Mouse (Mus musculus): ENCODE data around the gene Itpr2. TPM values are rescaled to one million over a fixed set of nuclear protein-coding genes. Genes with fewer than 3 reads are reported as not detected.

Itpr2 gene
- polyA plus RNA-seq, 1 experiment from 2014 or later, result 6.0 TPM

- Histone ChIP-seq H3K9me3 (ENCODE audit: control insufficient read depth, low read length) (no peaks in the 10 kb centered on the region), H3K4me2 (ENCODE audit: low read length) (no peak overlapping the region), H3K27ac (replicated peaks; ENCODE audit: low read depth, low read length) (no peak overlapping the region), H3K4me1 (ENCODE audit: control insufficient read depth, insufficient read depth, low read length) (no peaks in the 10 kb centered on the region), H3K9ac (replicated peaks; ENCODE audit: low read length) (no peak overlapping the region), H3K27me3 (ENCODE audit: control insufficient read depth, insufficient read depth, low read length) (no peaks in the 10 kb centered on the region), H3K36me3 (ENCODE audit: control insufficient read depth, insufficient read depth, low read length) (no peaks in the 10 kb centered on the region), H3K4me3 (replicated peaks; ENCODE audit: low read depth, low read length) (no peak overlapping the region)
- DNase-seq (no peak), ATAC-seq (ENCODE audit: low FRiP score, low TSS enrichment) (no peak)
- 88% methylated on average over 1 of the region's 1 CpGs for WGBS
These were observed 192.7 kb downstream of the Itpr2 start for GRCm38 (mm10) chr6:146309335-146309734.

GRCm38 (mm10) chr6:146305995-146306394 is 196.0 kb downstream of the Itpr2 start:
- Histone ChIP-seq H3K36me3 (ENCODE audit: control insufficient read depth, insufficient read depth, low read length) (no peaks in the 10 kb centered on the region), H3K4me1 (ENCODE audit: control insufficient read depth, insufficient read depth, low read length) (0 out of 2 replicates have a peak, but pooled peaks cover 3% of the 10 kb centered on the region), H3K27ac (replicated peaks; ENCODE audit: low read depth, low read length) (no peak overlapping the region), H3K9me3 (ENCODE audit: control insufficient read depth, low read length) (no peaks in the 10 kb centered on the region), H3K4me2 (ENCODE audit: low read length) (no peak overlapping the region), H3K4me3 (replicated peaks; ENCODE audit: low read depth, low read length) (no peak overlapping the region), H3K9ac (replicated peaks; ENCODE audit: low read length) (no peak overlapping the region), H3K27me3 (ENCODE audit: control insufficient read depth, insufficient read depth, low read length) (no peaks in the 10 kb centered on the region)
- no peak for ATAC-seq (ENCODE audit: low FRiP score, low TSS enrichment)
- no peak for DNase-seq
- WGBS, result 84% methylated on average over 3 of the region's 3 CpGs

GRCm38 (mm10) chr6:146304088-146304487 is 197.9 kb downstream of the Itpr2 start:
- Histone ChIP-seq H3K4me2 (ENCODE audit: low read length) (no peak overlapping the region), H3K27ac (replicated peaks; ENCODE audit: low read depth, low read length) (no peak overlapping the region), H3K9me3 (ENCODE audit: control insufficient read depth, low read length) (no peaks in the 10 kb centered on the region), H3K4me1 (ENCODE audit: control insufficient read depth, insufficient read depth, low read length) (0 out of 2 replicates have a peak, but pooled peaks cover 3% of the 10 kb centered on the region), H3K27me3 (ENCODE audit: control insufficient read depth, insufficient read depth, low read length) (no peaks in the 10 kb centered on the region), H3K4me3 (replicated peaks; ENCODE audit: low read depth, low read length) (no peak overlapping the region), H3K36me3 (ENCODE audit: control insufficient read depth, insufficient read depth, low read length) (no peaks in the 10 kb centered on the region), H3K9ac (replicated peaks; ENCODE audit: low read length) (no peak overlapping the region)
- WGBS, result 64% methylated on average over 11 of the region's 11 CpGs
- ATAC-seq (ENCODE audit: low FRiP score, low TSS enrichment) (no peak), DNase-seq (no peak)

- 80% methylated on average over 2 of the region's 2 CpGs for WGBS
These were observed 198.7 kb downstream of the Itpr2 start for GRCm38 (mm10) chr6:146303336-146303735.

GRCm38 (mm10) chr6:146302574-146303130 is 199.4 kb downstream of the Itpr2 start:
- no peak overlapping the region for H3K9ac ChIP-seq (replicated peaks; ENCODE audit: low read length)
- H3K9me3 ChIP-seq (ENCODE audit: control insufficient read depth, low read length), result no peaks in the 10 kb centered on the region; the same call in 1 of the 2 replicates
- WGBS, result 79% methylated on average over 8 of the region's 8 CpGs
- DNase-seq (no peak), ATAC-seq (ENCODE audit: low FRiP score, low TSS enrichment) (no peak)
- H3K4me3 ChIP-seq (replicated peaks; ENCODE audit: low read depth, low read length), result no peak overlapping the region
- 0 out of 2 replicates have a peak, but pooled peaks cover 3% of the 10 kb centered on the region for H3K4me1 ChIP-seq (ENCODE audit: control insufficient read depth, insufficient read depth, low read length)
- no peak overlapping the region for H3K27ac ChIP-seq (replicated peaks; ENCODE audit: low read depth, low read length)
- no peaks in the 10 kb centered on the region for H3K36me3 ChIP-seq (ENCODE audit: control insufficient read depth, insufficient read depth, low read length)
- H3K4me2 ChIP-seq (ENCODE audit: low read length), result no peak overlapping the region
- H3K27me3 ChIP-seq (ENCODE audit: control insufficient read depth, insufficient read depth, low read length), result no peaks in the 10 kb centered on the region

More at GRCm38 (mm10) chr6:146303336-146303735, 198.7 kb downstream of the Itpr2 start:
- H3K4me3 ChIP-seq (replicated peaks; ENCODE audit: low read depth, low read length), result no peak overlapping the region
- H3K27me3 ChIP-seq (ENCODE audit: control insufficient read depth, insufficient read depth, low read length), result no peaks in the 10 kb centered on the region
- no peaks in the 10 kb centered on the region for H3K36me3 ChIP-seq (ENCODE audit: control insufficient read depth, insufficient read depth, low read length)
- no peak overlapping the region for H3K27ac ChIP-seq (replicated peaks; ENCODE audit: low read depth, low read length)
- H3K9ac ChIP-seq (replicated peaks; ENCODE audit: low read length), result no peak overlapping the region
- DNase-seq, result no peak
- ATAC-seq (ENCODE audit: low FRiP score, low TSS enrichment), result no peak
- H3K4me2 ChIP-seq (ENCODE audit: low read length), result no peak overlapping the region
- no peaks in the 10 kb centered on the region; the same call in 1 of the 2 replicates for H3K9me3 ChIP-seq (ENCODE audit: control insufficient read depth, low read length)
- H3K4me1 ChIP-seq (ENCODE audit: control insufficient read depth, insufficient read depth, low read length), result 0 out of 2 replicates have a peak, but pooled peaks cover 3% of the 10 kb centered on the region

GRCm38 (mm10) chr6:146302101-146302500 is 199.9 kb downstream of the Itpr2 start:
- Histone ChIP-seq H3K27me3 (ENCODE audit: control insufficient read depth, insufficient read depth, low read length) (no peaks in the 10 kb centered on the region), H3K4me1 (ENCODE audit: control insufficient read depth, insufficient read depth, low read length) (0 out of 2 replicates have a peak, but pooled peaks cover 3% of the 10 kb centered on the region), H3K27ac (replicated peaks; ENCODE audit: low read depth, low read length) (no peak overlapping the region), H3K36me3 (ENCODE audit: control insufficient read depth, insufficient read depth, low read length) (no peaks in the 10 kb centered on the region), H3K9ac (replicated peaks; ENCODE audit: low read length) (no peak overlapping the region), H3K4me3 (replicated peaks; ENCODE audit: low read depth, low read length) (no peak overlapping the region), H3K9me3 (ENCODE audit: control insufficient read depth, low read length) (no peaks in the 10 kb centered on the region; the same call in 1 of the 2 replicates), H3K4me2 (ENCODE audit: low read length) (no peak overlapping the region)
- DNase-seq, result no peak
- WGBS, result 67% methylated on average over 3 of the region's 3 CpGs
- ATAC-seq (ENCODE audit: low FRiP score, low TSS enrichment), result no peak

- H3K36me3 ChIP-seq (ENCODE audit: control insufficient read depth, insufficient read depth, low read length), result no peaks in the 10 kb centered on the region
- 0 out of 2 replicates have a peak, but pooled peaks cover 3% of the 10 kb centered on the region for H3K4me1 ChIP-seq (ENCODE audit: control insufficient read depth, insufficient read depth, low read length)
- H3K27ac ChIP-seq (replicated peaks; ENCODE audit: low read depth, low read length), result no peak overlapping the region
- DNase-seq, result no peak
- no peaks in the 10 kb centered on the region for H3K27me3 ChIP-seq (ENCODE audit: control insufficient read depth, insufficient read depth, low read length)
- H3K9me3 ChIP-seq (ENCODE audit: control insufficient read depth, low read length), result no peaks in the 10 kb centered on the region; the same call in 1 of the 2 replicates
- H3K4me3 ChIP-seq (replicated peaks; ENCODE audit: low read depth, low read length), result no peak overlapping the region
- no peak overlapping the region for H3K9ac ChIP-seq (replicated peaks; ENCODE audit: low read length)
- no peak for ATAC-seq (ENCODE audit: low FRiP score, low TSS enrichment)
- H3K4me2 ChIP-seq (ENCODE audit: low read length), result no peak overlapping the region
These were observed 201.1 kb downstream of the Itpr2 start for GRCm38 (mm10) chr6:146300961-146301360.

GRCm38 (mm10) chr6:146298712-146299111 is 203.3 kb downstream of the Itpr2 start:
- Histone ChIP-seq H3K4me1 (ENCODE audit: control insufficient read depth, insufficient read depth, low read length) (0 out of 2 replicates have a peak, but pooled peaks cover 3% of the 10 kb centered on the region), H3K27me3 (ENCODE audit: control insufficient read depth, insufficient read depth, low read length) (no peaks in the 10 kb centered on the region), H3K4me2 (ENCODE audit: low read length) (no peak overlapping the region), H3K9ac (replicated peaks; ENCODE audit: low read length) (no peak overlapping the region), H3K9me3 (ENCODE audit: control insufficient read depth, low read length) (no peaks in the 10 kb centered on the region; the same call in 1 of the 2 replicates), H3K36me3 (ENCODE audit: control insufficient read depth, insufficient read depth, low read length) (no peaks in the 10 kb centered on the region), H3K27ac (replicated peaks; ENCODE audit: low read depth, low read length) (no peak overlapping the region), H3K4me3 (replicated peaks; ENCODE audit: low read depth, low read length) (no peak overlapping the region)
- no peak for ATAC-seq (ENCODE audit: low FRiP score, low TSS enrichment)
- DNase-seq, result no peak

- ATAC-seq (ENCODE audit: low FRiP score, low TSS enrichment) (no peak), DNase-seq (no peak)
- Histone ChIP-seq H3K27me3 (ENCODE audit: control insufficient read depth, insufficient read depth, low read length) (no peaks in the 10 kb centered on the region), H3K9ac (replicated peaks; ENCODE audit: low read length) (no peak overlapping the region), H3K9me3 (ENCODE audit: control insufficient read depth, low read length) (no peaks in the 10 kb centered on the region; the same call in 1 of the 2 replicates), H3K4me3 (replicated peaks; ENCODE audit: low read depth, low read length) (no peak overlapping the region), H3K4me1 (ENCODE audit: control insufficient read depth, insufficient read depth, low read length) (no peaks in the 10 kb centered on the region), H3K27ac (replicated peaks; ENCODE audit: low read depth, low read length) (no peak overlapping the region), H3K4me2 (ENCODE audit: low read length) (no peak overlapping the region), H3K36me3 (ENCODE audit: control insufficient read depth, insufficient read depth, low read length) (no peaks in the 10 kb centered on the region)
- 92% methylated on average over 10 of the region's 10 CpGs for WGBS
These were observed 211.0 kb downstream of the Itpr2 start for GRCm38 (mm10) chr6:146291036-146291435.
